Mouse (Mus musculus) skeletal muscle tissue, adult 2 months (tissue): Measurements from ENCODE around the gene 4930548H24Rik.
"Not testable (repeated sequence)": the region's sequence is repeated elsewhere in the genome, so short reads cannot be mapped to it uniquely, and the experiment has no call there.

Experiments used
- DNase-seq: peaks from one replicate; pipeline ENCODE4 v3.0.0-alpha.2; 2012; ENCODE audit warnings: low read depth, low spot score

The 4930548H24Rik gene

DNA sequence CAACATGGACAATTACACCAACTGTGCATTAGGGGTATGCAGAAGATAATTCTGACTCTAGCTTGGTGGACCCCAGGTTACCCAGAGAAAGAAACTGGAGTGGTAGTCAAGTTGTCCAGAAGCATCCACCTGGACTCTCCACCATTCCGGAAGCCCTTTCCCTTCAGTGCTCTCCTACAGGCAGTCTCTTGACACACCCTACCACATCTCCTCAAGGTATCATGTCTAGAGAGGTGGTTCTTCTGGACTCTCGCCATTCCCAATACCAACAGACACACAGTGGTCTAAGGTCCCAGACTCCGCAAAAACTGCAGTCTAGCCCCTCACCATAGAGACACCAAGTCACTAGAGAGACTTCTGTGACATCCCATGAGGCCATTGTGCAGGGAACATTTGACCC is at the start of gene 4930548H24Rik:
TSS of gene 4930548H24Rik (plus strand) at position 301 of the 400 bp plus-strand sequence.
- DNase-seq: no peak

DNA sequence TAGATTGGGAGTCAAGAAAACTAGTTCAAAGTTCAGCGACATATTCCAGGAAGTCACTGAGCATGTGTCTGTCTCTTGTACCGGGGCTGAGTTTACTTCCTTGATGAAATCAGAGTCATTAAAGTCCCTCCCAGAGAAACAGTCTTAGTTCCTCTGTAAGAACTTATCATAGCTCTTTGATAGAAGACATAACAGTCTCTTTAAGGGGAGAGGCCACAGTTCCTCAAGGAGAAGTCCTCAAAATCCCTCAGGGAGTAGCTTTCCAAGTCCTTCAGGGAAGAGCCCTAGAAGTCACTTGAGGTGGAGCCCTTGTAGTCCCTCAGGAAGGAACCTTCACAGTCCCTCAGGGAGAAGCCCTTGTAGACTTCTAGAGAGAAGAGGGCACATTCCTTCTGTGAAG is 34.2 kb upstream of the 4930548H24Rik start:
- peak; percentile 10 for DNase-seq

DNA sequence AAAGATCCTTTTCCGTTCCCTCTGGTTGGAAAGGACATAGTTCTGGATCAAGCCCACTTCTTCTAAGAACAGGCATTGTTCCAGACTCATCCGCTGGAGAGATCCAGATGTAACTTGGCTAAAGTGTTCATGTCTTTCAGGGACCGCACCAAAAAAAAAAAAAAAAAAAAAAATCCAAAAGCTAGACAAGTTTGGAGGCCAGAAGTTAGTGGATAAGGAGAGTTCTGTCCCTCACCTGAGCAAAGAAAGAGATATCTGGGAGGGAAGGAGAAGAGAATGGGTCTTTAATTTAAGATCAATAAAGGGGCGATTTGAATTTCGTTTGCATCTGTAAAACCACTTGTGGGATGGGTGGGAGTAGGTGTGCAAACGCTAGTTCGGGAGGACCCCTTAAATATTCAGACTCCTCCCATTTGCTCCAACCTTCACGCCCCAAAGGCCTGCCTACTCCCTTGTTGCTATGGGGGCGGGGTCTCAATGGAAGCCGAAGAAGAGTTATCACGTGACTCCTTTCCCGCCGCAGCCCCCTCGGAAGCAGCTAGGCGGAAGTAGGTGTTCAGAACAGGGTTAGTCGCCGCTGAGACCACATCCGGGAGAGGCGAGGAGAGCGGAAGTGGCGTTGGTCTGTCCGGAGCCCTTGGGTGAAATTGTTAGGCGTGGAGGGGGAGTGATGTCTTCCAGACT is 33.5 kb upstream of the 4930548H24Rik start, which contains the start of gene Zfp512:
TSS of gene Zfp512 (plus strand) at position 554 of the 684 bp plus-strand sequence.
- DNase-seq: peak; percentile 96

DNA sequence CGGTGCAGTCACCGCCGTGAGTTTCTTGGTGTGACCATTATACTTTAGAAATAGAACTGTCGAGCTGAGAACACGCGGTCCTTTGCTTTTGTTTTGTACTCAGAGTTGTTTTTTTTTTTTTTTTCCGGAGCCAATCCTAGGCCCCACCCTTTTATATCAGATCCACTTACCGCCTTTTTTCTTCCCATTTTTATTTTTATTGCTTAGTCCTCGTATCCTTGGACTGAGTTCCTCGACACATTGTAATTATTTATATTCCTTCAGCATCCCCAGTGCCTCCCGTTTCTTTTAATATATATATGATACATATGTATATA is 33.0 kb upstream of the 4930548H24Rik start:
- DNase-seq: no peak

DNA sequence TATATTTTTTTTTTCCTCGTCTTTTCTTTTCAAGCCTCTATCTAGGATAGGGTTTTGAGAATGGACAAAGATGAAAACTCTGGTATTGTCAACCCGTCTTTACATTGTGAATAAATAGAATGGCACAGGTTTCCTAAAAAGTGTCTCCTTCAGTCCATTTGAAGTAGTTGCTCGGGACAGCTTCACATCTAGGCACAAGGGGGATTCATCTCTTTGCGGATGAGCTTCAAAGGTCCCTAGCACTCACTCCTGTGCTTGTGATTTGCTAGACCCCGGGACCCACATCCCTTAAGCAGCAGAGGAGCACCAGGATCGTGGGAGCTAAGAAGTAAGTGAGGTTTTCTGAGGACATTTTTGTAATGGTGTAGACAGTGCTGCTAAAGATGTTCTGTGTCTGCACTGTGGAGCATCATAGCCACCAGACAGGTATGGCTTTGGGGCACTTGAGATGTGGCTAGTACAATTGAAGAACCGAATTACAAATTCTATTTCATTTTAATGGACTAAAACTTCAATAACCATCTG is 32.6 kb upstream of the 4930548H24Rik start:
- DNase-seq: no peak

DNA sequence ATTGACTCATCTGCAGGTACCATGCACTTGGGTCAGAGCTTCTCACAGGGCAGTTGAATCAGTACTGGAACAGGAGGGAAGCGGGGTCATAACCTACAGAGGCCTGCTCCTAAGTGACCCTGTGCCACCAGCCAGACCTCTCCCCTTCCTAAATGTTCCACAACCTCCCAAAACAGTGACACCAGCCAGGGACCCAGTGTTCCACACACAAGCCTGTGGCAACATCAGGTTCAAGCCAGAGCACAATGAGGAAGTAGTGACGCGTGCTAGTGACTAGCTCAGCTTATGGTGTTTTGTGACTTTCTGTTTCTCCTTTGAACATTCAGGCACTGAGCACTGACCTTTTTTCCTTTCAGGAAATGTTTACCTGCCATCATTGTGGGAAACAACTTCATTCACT is 17.7 kb upstream of the 4930548H24Rik start:
- DNase-seq: peak; percentile 5

DNA sequence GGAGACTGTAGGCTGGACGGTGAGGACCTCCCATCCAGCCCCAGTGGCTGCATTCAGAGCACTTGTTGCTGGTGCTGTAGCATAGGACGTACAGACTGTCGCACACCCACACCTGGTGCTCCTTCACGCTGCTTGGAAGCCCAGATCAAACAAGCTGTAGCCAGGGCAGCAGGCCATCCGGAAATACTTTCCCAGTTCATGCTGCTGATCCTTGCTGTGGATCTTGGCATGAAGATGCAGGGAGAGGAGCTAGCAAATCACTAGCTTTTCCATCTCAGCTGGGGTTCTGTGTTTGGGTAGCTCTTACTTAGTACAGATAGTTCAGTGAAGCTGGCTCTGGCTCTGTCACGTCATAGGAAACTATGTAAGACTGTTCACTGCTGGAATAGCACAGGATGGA is 15.8 kb upstream of the 4930548H24Rik start:
- DNase-seq: no peak

DNA sequence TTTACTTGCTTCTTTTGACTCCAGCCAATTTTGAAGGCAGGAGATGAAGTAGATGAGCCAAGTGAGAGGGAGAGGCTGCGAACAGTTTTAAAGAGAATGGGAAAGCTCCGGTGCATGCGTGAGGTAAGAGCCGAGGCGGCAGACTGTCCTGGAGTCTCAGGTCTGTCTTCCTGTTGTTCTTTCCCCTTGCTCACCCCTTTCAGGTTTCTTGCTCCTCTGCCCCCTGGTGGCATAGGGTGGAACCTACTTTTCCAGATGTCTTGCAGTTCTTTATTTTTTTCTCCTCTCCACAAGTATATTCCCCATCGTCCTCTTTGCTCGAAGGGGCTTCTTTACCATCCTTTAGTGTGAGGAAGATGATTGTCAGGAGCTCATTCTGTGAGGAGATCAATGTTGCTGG is 15.2 kb upstream of the 4930548H24Rik start:
- DNase-seq: no peak

DNA sequence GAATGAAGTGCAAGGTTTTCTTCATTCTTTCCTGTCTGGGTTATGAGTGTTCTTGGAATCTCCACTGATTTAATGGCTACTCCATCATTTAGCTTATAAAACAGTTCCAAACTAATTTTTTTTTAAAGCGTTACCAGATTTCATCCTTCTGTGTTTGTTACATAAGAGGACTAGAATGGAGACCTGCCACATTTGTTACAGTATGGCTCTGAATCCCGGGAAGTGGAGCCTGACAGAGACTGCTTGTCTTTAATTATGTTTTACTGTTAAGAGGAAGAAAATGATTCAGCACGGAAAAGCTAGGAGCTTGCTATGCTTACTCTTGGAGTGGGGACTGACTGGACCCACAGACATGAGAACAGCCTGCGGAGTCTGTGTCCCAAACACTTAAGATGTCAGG is 5.0 kb upstream of the 4930548H24Rik start:
- no peak for DNase-seq

DNA sequence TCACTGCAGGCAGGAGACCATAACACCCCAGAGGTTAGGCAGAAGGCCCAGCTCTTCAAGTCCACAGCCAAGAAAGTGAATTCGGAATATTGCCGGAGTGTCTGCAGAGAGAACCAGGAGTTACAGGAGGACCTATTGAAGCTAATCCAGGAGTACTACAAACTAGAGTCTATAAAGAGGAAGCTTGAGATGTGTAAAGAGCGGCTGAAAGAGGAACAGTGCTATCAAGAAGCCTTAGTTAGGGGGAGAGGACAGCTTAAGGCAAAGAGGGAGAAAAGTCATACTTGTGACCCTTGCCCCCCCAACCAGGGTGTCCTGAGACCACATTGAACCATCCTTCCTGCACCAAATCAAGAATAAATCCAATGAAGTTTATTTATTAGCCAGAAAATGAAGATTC is 2.3 kb downstream of the 4930548H24Rik start:
- no peak for DNase-seq

DNA sequence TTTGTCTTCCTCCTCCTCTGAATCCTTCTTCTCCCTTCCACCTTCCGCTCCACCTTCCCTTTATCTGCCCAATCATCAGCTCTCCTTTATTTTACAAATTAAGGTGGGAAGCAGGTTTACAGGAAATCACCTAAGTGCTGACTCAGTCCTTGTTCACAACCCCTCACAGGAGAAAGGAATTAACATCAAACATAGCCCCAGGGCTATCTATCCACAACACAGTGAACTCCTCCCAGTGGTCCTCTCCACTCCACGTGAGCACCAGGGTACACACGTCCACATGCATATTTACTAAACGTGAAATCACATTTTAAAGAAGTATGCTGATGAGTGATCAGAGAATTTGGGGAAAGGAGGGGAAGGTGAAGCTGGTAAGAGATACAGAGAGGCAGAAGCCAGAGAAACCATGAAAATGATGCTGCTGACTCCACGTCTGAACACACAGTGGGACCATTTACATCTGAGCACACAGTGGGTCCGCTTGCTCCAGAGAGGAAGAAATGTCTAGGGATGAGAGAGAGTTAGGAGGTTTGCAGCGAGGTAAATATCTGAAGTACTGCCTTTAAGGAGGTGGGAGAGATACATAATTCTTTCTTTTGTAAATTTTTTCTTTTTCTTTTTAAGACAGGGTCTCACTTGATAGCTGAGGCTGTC is 3.7 kb downstream of the 4930548H24Rik start:
- no peak for DNase-seq

DNA sequence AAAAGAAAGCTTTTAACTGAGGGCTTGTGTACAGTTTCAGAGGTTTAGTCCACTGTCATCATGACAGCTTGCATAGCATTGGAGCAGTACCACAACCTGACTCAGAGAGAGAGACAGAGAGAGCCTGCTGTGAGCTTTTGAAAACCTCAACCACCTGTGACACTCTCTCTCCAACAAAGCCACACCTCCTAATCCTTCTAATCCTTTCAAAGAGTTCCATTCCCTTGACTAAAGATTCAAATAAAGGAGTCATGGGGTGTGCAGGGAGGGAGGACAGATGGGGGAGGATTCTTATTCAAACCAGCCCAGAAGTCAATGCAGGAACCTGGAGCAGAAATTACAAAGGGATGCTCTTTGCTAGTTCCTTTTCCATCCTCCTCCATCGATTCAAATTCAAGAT is 6.5 kb downstream of the 4930548H24Rik start:
- no peak for DNase-seq

DNA sequence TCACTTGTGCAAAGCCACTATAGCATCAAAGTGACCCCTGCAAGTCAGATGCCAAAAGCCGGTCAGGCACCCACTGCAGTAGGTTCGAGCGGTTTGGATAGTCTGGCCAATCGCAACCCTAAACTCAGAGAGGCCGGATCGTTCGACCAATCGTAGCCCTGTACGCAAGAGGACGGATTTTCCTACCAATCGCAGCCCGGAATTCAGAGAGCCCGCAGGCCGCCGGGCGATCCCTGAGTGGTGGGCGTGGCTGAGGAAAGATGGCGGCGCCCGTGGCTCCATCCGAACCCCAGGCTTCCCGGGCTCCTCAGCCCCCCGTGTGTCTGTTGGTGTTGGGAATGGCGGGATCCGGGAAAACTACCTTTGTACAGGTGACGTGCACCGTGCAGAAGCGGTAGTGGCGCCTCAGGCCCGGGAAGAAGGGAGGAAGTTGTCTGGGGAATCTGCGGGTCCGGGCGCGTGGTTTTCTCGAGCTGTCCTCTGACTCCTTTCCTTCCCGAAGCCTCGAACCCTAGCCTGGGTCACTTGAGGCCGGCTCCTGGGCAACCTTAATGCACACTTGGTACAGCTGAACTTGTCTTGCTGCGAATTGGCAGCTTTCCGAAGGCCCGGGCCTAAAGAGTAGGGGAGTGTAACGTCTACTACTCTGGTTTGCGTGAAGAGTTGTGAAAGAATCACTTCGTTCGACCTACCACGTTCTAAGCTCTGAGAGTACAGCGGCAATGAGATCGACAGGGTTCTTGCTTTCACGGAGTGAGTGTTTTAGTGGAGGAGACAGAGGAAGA is 9.2 kb downstream of the 4930548H24Rik start, which contains the start of gene Gpn1:
TSS of gene Gpn1 (plus strand) at position 229 of the 785 bp plus-strand sequence.
- DNase-seq: peak; percentile 88

DNA sequence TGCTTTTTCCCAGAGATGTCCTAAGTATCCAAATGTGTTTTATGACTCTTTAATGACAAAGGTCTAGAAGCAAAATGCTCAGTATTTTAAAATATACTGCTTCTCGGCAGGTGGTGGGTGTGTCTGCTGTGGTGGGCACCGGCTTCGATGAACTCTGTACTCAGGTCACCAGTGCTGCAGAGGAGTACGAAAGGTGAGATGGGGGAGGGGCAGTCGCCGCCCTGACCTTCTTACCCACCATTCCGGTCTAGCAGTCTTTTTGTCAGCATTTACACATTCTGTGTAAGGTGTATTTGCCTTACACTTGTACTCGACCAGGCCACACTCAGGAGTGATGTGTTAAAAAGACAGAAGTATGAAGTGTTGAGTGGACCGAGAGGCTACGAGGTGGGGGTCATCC is 19.3 kb downstream of the 4930548H24Rik start:
- DNase-seq: no peak

DNA sequence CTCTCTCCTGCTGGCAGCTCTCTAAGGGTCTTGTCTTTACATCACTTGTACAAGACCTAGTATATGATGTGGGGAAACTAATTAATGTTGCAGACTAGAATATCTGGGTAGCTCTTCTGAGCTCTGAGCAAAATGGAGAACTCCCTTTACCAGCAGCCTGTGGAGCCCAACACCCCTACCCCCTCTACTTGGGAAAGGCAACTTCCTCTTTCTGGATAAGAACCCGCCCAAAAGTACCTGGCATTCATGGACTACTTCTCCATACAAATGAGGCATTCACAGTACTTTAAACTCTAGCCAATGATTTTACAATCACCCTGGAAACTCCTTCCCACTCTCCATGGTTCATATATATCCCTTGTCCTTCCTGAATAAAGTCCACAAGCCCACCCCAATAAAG is 26.9 kb downstream of the 4930548H24Rik start:
- DNase-seq: no peak

DNA sequence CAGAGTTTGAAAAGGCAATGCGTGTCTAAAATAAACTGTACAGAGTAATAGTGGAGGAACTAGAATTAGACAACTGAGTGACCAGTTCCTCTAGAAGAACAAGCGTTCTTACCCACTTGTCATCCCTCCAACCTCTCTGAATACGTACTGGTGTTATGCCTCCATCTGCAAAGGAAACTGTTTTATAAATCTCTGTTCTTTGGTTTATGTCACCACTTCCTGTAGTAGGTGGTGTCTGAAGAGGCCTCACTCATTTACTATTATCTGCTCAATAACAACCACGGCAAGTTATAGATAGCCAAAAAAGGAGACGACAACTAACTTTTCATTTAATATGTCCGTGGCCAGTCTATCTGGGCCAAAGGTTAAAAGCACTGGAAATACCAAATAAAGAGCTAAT is 35.0 kb downstream of the 4930548H24Rik start:
- DNase-seq: no peak

DNA sequence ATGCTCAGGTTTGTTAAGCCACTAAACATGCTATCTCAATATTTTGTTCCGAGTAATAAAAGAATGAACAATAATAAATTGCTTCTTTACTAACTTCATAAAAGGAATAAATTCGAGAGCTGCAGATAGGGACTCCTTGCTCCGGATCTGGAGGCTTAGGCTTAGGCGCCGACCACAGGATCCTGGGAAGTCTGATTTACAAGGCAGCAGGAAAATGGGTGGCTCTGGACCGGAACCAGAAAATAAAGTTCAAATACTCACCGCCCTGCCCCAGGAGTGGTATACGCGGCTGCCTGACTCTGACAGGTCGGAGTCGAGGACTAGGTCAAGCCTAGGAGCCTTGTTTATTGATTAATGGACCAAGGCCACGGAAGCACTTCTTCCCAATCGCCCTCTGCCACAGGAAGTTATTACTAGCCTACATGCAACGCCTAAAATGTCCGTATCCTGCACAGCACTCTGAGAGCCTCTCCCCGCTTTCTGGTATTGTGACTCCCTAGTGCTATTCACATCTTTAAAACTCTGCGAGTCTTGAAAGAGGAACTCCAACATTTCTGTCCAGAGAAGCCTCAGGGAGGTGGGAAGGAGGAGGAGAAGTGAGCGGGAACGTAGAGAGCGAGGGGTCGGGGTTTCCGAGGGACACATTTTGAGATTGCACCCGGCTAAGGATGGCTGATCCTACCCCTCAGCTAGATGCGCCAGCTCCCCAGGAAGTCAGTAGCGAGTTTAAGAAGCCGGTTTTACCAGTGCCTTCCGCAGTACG is 41.0 kb downstream of the 4930548H24Rik start, which contains the start of gene Slc4a1ap:
TSS of gene Slc4a1ap (plus strand) at position 642 of the 763 bp plus-strand sequence.
- peak; percentile 54 for DNase-seq

DNA sequence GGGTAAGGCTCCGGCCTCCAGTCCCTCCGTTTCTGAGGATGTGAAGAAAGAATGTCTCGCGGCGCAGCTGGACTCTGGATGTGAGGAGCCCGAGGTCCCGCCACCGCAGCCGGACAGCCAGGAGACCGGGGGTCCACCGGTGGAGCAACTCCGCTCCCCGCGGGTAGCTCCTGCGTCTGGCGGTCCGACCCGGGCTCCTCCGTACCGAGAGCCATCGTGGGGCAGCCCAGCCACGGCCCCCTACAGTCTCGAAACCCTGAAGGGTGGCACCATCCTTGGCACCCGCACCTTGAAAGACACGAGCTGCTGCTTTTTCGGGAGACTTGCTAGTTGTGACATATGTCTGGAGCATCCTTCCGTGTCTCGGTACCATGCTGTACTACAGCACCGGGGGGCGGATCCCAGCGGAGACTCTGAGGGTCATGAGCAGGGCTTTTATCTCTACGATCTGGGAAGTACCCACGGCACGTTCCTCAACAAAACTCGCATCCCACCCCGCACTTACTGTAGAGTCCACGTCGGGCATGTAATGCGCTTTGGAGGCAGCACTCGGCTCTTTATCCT is 41.7 kb downstream of the 4930548H24Rik start:
- DNase-seq: no peak

DNA sequence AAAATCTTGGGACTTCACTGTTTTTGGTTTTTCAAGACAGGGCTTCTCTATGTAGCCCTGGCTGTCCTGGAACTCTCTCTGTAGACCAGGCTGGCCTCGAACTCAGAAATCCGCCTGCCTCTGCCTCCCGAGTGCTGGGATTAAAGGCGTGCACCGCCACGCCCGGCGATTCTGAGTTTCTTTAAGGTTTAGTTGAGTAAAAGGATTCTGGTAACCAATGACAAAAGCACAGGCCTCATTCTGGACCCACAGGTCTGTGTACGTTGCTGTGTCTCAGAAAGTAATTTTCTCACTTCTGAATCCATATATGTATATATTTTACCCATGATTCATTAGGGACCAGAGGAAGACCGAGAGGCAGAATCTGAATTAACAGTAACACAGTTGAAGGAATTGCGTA is 42.2 kb downstream of the 4930548H24Rik start, which contains the start of gene Supt7l:
TSS of gene Supt7l (minus strand) at position 101 of the 400 bp plus-strand sequence.
- not testable (repeated sequence) for DNase-seq

DNA sequence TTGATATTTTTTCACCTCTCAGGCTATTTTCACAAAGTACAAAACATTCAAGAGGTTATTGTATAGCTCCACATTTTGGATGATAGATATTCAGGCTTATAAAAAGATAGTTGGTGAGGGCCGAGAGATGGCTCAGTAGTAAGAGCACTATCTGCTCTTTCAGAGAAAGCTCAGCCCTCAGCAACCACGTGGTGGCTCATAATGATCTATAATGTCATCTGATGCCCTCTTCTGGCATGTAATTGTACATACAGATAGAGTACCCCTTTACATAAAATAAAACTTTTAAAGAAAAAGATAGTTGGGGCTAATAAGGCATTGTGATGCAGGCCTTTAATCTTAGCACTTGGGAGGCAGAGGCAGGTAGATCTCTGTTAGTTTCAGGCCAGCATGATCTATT is 43.0 kb downstream of the 4930548H24Rik start:
- no peak for DNase-seq

DNA sequence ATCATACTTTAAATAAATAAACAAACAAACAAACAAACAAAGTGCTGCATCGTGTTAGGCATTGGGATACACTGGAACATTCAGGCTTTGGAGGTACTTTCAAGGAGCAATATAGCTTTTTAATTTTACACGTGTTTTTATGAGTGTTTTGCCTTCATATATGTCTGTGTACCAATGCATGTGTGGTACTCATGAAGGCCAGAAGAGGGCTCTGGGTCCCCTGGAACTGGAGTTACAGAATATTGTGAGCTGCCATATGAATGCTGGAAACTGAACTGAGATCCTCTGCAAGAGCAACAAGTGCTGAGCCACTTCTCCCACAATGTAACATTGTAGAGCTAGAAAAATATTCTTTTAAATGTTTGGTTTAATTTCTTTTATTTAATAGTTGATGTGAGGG is 49.7 kb downstream of the 4930548H24Rik start:
- no peak for DNase-seq
